Mouse (Mus musculus) retina, embryonic 14.5 days (tissue): ENCODE data around the gene Mnx1.
A peak's percentile ranks its signal among the peaks of the same experiment; 100 is the strongest.
"Not testable (repeated sequence)": the region's sequence is repeated elsewhere in the genome, so short reads cannot be mapped to it uniquely, and the experiment has no call there.

Source experiments
- DNase-seq: peaks from one replicate; pipeline ENCODE4 v3.0.0-alpha.2; 2015; ENCODE audit warnings: low spot score

The Mnx1 gene

DNA sequence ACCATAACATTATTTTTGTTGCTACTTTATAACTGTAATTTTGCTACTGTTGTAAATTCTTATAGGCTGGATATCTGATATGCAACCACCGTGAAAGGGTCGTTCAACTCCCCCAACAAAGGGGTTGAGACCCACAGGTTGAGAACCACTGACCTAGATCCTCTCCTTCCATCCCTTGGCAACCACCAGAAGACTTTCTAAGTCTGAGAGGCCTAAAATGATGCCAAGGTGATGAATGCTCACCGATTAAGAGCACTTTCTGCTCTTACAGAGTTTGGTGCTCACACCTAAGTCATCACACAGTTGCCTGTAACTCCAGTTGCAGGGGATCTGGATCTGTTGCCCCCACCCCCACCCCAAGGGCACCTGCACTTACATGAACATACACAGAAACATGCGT lies 8.8 kb downstream of the Mnx1 start:
- DNase-seq, result no peak

DNA sequence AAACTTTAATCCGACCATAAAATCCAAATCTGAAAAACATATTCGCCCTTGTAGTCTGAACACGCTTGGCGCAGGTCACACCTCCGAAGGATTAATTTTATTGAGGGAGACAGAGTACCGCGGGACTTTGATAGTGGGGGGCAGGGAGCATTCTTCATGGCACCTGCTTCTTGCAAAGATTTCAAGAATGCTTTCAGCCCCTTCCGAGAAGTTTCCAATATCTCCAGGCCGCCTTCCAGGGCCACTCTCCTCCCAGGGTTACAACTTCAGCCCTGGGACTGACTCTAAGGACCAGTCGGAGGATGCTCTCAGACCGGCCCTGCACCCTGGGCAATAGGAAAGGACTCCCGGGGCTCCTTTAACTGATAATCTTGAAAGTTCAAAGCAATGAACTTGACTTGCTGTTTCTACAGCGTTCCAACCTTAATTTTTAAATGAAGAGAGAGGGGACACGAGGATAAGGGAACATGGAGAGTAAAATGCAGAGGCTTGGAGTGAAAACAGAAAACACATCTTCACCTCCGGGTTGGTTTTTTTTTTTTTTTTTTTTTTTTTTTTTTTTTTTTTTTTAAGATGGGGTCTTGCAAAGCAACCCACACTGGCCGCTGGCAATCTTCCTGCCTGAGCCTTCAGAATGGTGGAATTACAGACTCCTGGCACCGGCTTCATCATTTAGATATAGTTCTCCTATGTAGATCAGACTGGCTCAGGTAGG lies 9.8 kb downstream of the Mnx1 start:
- DNase-seq, result no peak

DNA sequence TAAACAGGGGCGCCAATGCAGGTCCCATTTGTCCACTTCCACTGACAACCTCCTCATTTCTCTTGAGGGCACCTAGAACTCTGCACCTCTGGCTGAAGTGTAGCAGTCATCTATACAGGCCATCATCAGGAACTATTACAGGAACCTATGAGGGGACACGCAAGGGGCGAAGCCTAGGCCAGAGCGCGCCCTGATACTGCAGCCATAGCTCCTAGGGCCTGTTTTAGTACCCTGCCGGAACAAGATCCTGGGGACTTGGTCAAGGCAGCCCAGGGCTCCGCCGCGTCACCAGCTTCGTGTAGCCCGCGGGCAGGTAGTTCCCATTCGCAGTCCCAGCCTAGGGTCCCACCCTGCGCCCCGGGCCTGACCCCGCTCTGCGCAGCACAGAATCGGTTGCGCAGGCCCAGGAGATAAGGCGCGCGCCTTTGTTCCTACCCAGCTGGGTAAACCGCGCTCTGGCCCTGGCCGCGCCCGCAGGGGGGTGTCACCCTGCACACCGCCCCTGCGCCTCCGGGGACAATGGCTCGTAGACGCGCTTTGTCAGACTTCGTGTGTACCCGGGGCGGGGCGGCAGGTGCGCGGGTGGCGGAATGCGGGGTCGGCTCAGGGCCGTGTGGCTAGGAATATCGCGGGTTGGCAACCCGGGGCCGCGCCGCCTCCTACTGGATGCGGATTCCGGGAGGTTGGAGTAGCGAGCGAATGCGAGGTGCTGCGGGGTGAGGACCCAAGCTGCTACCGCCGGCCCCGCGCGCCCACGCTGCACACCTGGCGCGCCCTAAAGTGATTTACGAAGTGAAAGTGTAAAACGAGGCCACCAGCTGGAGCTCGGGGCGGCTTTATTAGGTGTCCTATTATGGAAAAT lies 10.6 kb downstream of the Mnx1 start:
- DNase-seq, result peak; percentile 31

DNA sequence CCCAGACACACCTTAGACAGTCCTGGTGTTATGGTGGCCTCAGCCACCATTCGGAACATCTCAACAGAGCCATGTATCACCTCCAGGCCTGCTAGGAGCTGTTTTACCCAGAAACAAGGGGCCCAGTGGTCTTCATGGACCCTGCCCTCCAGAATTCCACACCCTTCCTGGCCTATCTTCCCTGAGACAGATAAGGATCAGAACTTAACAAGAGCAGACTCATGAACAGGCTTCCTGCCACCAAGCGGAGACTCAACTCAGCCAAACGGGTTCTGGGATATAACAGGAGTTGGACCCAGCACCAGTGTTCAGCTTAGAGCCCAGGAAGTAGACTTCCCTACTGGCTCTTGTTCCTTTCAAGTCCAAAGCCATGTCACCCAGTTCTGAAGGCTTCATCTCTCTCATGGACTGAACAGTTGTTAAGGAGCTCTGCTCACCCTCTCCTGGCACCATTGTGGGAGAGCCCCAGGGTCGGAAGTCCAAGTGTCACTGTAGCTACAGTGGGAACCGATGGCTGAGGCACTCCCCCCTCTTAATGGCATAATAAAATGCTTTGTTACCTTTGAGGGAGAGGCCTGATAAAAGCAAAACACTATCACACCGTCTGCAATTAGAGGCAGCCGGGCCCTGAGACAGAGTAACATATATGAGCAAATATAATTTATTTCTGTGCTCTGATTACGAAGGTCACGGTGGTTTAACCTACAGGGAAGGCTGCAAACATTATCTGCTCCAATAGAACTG lies 15.2 kb downstream of the Mnx1 start:
- no peak for DNase-seq

DNA sequence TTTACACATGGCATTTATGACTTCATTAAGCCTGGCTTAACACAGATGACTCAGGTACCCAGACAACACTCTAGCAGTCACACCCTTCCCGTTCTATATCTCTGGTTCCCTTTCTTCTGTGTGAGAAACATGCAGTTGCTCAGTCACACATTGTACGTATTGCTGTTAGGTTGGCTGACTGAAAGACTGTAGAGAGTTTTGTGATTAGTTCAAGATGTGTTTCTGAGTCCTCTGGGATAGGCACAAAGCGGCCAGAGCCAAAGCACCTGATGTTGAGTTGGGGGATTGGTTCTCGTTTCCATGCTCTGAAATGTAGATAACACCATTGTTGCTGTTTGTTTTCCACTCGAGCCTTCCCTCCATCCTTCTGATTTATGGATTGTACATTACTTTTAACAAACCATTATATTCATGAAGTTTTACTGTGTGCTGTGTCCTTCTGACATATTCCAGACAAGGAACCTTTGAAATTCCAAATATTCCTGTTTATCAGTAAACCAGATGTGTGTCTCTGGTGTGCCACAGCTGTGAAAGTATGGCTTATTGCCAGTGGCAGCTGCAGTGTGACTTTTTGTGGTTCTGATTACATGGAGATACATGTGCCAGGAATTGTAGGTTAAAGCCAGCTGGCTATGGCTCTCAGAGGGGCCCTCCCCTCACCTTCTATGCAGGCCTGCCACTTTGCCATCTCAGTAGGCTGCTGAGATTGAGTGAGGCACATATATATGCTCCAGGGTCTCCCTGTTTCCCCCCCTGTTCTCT lies 21.2 kb downstream of the Mnx1 start:
- DNase-seq, result no peak

DNA sequence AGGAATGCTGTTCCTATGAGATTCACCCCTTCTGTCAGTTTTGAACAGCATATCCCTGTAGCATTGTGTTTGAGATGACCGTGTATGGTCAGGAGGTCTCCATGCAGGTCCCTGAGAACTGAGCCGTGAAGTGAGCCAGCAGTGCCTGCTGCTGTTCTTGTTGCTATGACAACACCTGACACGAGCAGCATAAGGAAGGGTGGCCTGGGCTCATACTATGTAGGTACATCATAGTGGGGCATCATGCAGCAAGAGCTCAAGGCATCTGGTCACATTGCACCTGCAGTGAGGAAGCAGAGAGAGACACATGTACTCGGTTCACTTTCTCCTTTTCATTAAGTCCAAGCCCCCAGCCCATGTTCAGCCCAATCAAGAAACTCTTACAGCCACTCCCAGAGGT lies 25.9 kb downstream of the Mnx1 start:
- no peak for DNase-seq

DNA sequence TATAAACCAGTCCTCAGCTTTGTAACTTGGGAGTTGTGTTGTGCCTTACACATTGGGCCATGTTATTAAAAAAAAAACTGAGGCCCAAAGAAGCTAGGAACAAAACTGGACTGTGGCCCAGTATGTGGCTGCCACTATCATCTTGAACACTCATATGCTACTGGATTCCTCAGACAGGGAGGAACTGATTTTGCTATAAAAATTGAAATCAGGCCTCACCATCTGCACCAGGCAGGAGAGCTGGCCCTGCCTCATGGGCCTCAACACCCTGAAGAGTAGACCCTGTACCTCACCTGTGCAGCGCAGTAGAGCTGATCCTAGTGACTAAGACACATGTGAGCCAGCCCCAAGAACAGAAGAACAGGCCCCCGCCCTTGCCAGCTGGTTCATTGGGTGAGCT lies 33.0 kb downstream of the Mnx1 start:
- DNase-seq, result no peak

DNA sequence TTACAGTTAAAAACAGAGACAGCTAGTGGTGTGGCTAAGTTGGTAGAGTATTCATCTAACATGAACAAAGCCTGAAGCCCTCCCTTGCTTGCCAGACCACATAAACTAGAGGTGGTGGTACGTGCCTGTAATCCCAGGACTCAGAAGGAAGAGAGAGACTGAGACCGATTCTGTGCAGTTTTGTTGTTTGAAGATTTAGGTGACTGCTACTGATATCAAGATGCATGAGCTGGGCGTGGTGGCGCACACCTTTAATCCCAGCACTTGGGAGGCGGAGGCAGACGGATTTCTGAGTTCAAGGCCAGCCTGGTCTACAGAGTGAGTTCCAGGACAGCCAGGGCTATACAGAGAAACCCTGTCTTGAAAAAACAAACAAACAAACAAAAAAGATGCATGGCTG lies 41.5 kb downstream of the Mnx1 start:
- not testable (repeated sequence) for DNase-seq

DNA sequence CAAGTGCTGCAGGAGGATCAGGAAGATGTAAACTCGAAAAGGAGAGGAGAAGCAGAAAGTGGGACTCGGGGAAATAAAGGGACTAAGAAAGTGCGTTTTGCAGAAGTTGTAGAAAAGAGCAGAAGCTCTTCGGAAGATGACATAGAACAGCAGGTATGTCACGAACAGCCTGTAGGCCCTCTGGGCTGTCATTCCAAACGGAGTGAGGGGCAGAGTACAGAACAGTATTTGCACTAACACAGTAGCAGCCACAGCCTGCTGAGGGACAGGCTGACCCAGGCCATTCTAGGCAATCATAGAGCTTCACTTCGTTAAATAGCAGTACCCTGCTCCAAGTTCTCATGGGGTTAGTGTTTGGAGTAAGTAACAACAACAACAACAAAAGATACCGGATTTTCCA lies 42.8 kb downstream of the Mnx1 start:
- DNase-seq, result no peak

DNA sequence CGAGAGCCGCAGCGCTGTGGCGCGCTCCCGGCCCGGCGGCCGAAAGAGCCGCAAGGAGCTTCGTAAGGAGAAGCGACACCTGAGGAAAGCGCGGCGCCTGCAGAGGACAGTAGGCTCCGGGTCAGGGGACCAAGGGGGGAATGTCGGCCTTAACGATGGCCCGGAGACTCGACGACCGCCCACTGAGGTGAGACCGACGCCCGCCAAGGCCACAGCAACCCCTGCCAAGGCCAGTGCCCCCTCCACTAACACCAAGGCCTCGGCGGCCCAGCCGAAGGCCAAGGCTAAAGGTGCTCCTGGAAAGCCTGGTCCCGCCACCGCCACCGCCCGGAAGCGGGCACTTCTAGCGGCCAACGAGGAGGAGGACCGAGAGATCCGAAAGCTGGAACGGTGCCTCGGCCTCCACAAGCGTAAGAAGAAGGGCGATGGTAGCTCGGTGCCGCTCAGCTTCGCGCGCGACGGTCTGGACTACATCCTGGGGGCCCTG lies 43.4 kb downstream of the Mnx1 start:
- DNase-seq, result no peak

DNA sequence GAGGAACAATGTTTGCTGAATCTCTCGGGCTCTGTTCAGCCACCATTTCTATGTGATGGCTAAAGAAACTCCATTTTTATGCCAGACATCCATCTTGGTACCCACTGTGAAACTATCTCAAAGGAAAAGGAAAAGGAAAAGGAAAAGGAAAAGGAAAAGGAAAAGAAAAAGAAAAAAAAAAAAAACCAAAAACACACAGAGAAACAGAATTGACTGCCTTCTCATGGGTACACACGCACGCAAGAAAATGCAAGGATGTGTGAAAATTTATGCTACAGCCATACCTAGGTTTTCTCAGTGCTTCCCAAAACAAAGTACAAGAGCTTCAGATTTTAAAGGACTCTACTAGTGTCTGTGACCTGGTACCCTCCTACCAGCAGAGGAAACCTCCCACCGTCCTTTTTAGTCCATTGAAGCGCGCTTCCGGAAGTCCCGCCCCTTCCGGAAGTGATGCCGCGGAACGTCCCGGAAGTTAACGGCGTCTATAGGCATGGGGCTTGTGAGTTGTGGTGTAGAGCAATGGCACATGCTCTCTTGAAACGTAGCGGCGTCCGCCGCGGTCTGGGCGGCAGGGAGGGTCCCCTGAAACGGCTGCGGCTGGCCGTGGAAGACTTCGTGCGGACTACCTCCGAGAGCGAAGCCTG lies 43.9 kb downstream of the Mnx1 start, which contains the start of gene Nom1:
Nom1 (plus strand) TSS at position 437 of the 644 bp plus-strand sequence.
- DNase-seq, result peak; percentile 94

DNA sequence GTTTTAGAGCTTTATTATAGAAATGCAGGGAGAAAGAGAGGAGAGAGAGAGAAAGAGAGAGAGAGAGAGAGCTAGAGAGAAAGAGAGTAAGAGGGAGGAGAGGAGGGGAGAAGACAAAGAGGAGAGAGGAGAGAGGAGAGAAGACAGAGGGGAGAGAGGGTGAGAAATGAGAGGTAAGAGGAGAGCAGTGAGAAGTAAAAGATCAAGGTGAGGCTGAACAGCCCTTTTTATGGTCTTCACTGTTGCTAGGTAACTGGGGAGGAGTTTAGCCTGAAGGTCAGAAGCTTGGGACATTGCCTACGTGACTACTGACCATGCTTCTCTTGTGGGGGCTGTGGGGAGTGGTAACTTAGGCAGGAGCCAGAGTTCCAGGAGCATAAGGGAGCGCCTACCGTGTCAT lies 54.9 kb downstream of the Mnx1 start:
- DNase-seq, result not testable (repeated sequence)
